Mouse (Mus musculus) heart, embryonic 16.5 days (tissue): Measurements from ENCODE around the gene Mettl21a. TPM values are rescaled to one million over a fixed set of nuclear protein-coding genes. Genes with fewer than 3 reads are reported as not detected.
A peak's percentile ranks its signal among the peaks of the same experiment; 100 is the strongest.
"Not testable (repeated sequence)": the region's sequence is repeated elsewhere in the genome, so short reads cannot be mapped to it uniquely, and the experiment has no call there.

Experiments
- ATAC-seq: fragments of 200-750 bp; cut with Nextera tagmentation; replicated peaks from 2 replicates; pipeline ENCODE4 v1.8.0; 2017; ENCODE audit warnings: moderate number of reproducible peaks; ENCODE audit not compliant: insufficient read depth, low FRiP score; ENCODE audit errors: extremely low read depth
- H3K27ac ChIP-seq: fragments of 300-500 bp; sonication (generic); 2 replicates; pipeline ENCODE4 v1.5.1; 2014; ENCODE audit warnings: mild to moderate bottlenecking, low read length, control low read depth, moderate library complexity
- H3K27me3 ChIP-seq: fragments of 300-500 bp; sonication (generic); 2 replicates; pipeline ENCODE4 v1.6.1; 2014; ENCODE audit warnings: low read length, mixed read lengths; ENCODE audit not compliant: control insufficient read depth, insufficient read depth
- H3K36me3 ChIP-seq: fragments of 300-500 bp; sonication (generic); 2 replicates; pipeline ENCODE4 v1.6.1; 2014; ENCODE audit not compliant: control insufficient read depth, insufficient read depth
- H3K4me1 ChIP-seq: fragments of 300-500 bp; sonication (generic); 2 replicates; pipeline ENCODE4 v1.6.1; 2014; ENCODE audit warnings: low read length, mixed read lengths; ENCODE audit not compliant: control insufficient read depth, insufficient read depth
- H3K4me2 ChIP-seq: fragments of 300-500 bp; sonication (generic); 2 replicates; pipeline ENCODE4 v1.6.1; 2014; ENCODE audit warnings: low read depth, mild to moderate bottlenecking, control low read depth, low read length
- H3K4me3 ChIP-seq: fragments of 300-500 bp; sonication (generic); 2 replicates; pipeline ENCODE4 v1.5.1; 2014; ENCODE audit warnings: mild to moderate bottlenecking, control low read depth, low read length
- H3K9ac ChIP-seq: fragments of 300-500 bp; sonication (generic); 2 replicates; pipeline ENCODE4 v1.6.1; 2014; ENCODE audit warnings: low read length, control low read depth
- H3K9me3 ChIP-seq: fragments of 300-500 bp; sonication (generic); replicated peaks from 2 replicates; pipeline ENCODE4 v1.6.1; 2016; ENCODE audit warnings: low read length; ENCODE audit not compliant: control insufficient read depth
- WGBS: fragments of 180-500 bp; shearing (Covaris S2); extraction: QIAGEN DNeasy Blood & Tissue Kit; methylation state at CpG from one replicate; pipeline ENCODE4 v1.1.7; 2014; 5-methylcytosine and 5-hydroxymethylcytosine counted together
- polyA plus RNA-seq: library from polyadenylated mRNA; unstranded; fragments of >200 nt; fragmentation: Nextera tagmentation; extraction: Ambion mirVana; gene quantifications from 2 replicates; pipeline ENCODE4 v1.2.1, GENCODE M21; 2015

The Mettl21a gene
- polyA plus RNA-seq, 1 experiment from 2014 or later = 14.9 TPM

DNA sequence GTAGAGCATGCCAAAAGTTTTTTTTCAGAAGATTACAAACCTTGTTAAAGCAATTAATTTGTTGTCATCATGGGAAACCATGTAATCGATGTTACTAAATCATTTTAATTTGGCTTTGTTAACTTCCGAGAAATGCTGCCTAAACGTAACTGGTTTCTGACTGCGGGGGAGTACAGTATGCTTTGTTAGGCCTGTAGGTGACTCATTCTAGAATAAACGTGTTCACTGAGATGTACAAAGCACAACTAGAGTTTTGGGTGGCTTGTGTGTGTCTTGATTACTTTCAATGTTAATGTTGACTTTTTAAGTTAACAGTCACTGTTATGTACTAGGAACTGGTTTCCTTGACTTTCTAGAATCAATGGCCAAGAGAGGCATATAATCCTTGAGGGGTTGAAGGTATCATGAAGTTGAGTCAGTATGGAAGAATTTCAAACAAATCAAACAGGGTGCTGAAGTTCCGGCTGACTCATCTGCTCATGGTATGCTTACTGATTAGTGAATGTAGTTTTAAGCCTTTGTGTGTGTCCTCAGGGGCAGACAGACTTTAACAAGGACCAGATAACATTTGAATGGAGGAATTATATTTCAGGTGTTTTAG lies 15.7 kb downstream of the Mettl21a start:
- H3K4me3 ChIP-seq = no peak overlapping the region
- ATAC-seq = no peak
- H3K27ac ChIP-seq = no peak overlapping the region
- peaks cover 18% of the 10 kb centered on the region; the same call in 1 of the 2 replicates for H3K36me3 ChIP-seq
- no peaks in the 10 kb centered on the region for H3K27me3 ChIP-seq
- WGBS = 75% methylated on average over 6 of the region's 6 CpGs
- peaks cover 1% of the 10 kb centered on the region; the same call in 1 of the 2 replicates for H3K4me1 ChIP-seq
- H3K4me2 ChIP-seq = no peak overlapping the region
- H3K9me3 ChIP-seq = no peaks in the 10 kb centered on the region
- no peak overlapping the region for H3K9ac ChIP-seq

GRCm38 (mm10) chr1:64600413-64601077 lies 16.5 kb downstream of the Mettl21a start:
- Histone ChIP-seq H3K4me2 (no peak overlapping the region), H3K4me1 (peaks cover 9% of the 10 kb centered on the region; the same call in 1 of the 2 replicates), H3K27ac (no peak overlapping the region), H3K9me3 (no peaks in the 10 kb centered on the region), H3K27me3 (no peaks in the 10 kb centered on the region), H3K36me3 (peaks cover 18% of the 10 kb centered on the region; the same call in 1 of the 2 replicates), H3K4me3 (no peak overlapping the region), H3K9ac (no peak overlapping the region)
- WGBS = 80% methylated on average over 7 of the region's 7 CpGs
- no peak for ATAC-seq

DNA sequence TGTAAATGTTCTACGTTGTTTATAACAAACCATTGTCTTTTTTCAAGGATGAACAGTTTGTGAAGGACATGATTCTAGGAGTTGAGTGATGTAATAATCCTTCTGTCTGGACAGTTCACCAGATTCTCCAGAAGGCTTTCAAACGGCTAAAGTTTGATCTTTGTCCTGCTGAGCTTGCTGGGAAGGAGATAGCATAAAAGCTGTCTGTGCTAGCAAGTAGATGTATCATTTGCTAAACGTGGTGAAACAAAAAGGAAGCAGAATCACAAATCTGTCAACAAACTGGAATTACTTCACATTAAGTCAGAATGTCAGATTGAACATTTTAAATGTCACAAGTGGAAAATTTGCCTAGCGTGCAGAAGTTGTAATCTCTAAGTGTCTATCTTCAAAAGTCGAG lies 18.1 kb downstream of the Mettl21a start:
- Histone ChIP-seq H3K9ac (no peak overlapping the region), H3K9me3 (no peaks in the 10 kb centered on the region), H3K4me1 (peaks cover 13% of the 10 kb centered on the region), H3K27ac (no peak overlapping the region), H3K4me2 (no peak overlapping the region), H3K27me3 (no peaks in the 10 kb centered on the region), H3K36me3 (peaks cover 12% of the 10 kb centered on the region; the same call in 1 of the 2 replicates), H3K4me3 (no peak overlapping the region)
- WGBS = 44% methylated on average over 5 of the region's 5 CpGs
- ATAC-seq = no peak

DNA sequence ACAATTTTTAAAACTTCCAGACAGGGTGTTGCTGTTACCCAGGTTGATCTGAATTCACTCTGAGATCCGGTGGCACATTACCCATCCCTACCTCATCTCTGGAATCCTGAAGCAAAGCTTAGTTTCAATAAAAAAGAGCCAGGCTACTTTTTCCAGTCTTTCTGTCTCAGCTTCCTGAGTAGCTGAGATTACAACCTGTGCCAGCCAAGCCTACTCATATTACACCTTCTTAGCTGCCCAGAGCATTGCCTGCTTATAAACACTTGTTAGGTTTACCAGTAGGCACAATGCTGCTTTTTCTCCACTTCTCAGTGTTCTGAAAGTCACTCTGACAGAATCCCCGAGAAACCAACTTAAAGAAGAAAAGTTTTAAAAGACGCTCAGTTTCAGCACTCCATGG lies 38.2 kb downstream of the Mettl21a start:
- Histone ChIP-seq H3K9me3 (no peaks in the 10 kb centered on the region), H3K27me3 (no peaks in the 10 kb centered on the region), H3K27ac (no peak overlapping the region), H3K36me3 (peaks cover 29% of the 10 kb centered on the region), H3K4me2 (no peak overlapping the region), H3K4me3 (no peak overlapping the region), H3K4me1 (no peaks in the 10 kb centered on the region), H3K9ac (no peak overlapping the region)
- no peak for ATAC-seq
- 92% methylated on average over 3 of the region's 3 CpGs for WGBS

DNA sequence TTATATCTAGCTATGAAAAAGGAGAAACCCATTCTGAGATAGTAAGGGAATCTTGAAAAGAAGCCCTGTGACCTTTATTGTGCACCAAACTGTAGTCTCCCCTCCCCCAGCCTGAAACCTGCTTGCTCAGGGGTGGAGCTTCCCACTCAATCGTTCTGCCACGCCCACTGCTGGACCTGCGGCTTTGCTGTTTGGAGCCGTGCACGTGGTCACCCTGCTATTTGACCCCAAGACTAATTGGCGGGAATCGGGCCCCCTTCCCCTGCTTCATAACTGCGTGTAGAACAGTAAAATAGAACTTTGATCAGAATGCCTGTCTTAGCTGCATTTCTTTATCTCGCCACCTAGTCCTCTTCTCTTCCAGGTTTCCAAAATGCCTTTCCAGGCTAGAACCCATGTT lies 39.1 kb downstream of the Mettl21a start:
- not testable (repeated sequence) for H3K4me2 ChIP-seq, ATAC-seq

DNA sequence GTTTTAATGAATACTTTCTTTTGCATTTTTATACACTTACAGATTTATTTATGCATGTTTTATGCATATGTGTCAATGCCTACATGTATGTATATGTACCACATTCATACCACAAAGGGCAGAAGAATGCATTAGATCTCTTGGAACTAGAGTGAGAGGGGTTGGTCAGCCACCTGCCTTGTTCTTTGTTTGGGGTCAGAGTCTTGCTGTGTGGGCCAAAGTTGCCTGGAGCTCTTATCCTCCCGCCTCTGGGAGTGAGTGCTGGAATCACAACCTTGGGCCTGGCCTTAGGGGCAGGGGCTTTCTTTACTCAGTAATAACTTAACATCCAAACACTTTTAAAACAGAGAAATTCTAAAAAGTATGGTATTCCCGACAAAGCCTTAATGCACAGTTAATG lies 40.3 kb downstream of the Mettl21a start:
- H3K27me3 ChIP-seq = no peaks in the 10 kb centered on the region
- peaks cover 25% of the 10 kb centered on the region for H3K36me3 ChIP-seq
- no peak overlapping the region for H3K4me3 ChIP-seq
- H3K4me1 ChIP-seq = no peaks in the 10 kb centered on the region
- 85% methylated on average over 2 of the region's 2 CpGs for WGBS
- ATAC-seq = no peak
- no peaks in the 10 kb centered on the region for H3K9me3 ChIP-seq
- no peak overlapping the region for H3K4me2 ChIP-seq
- H3K9ac ChIP-seq = no peak overlapping the region
- no peak overlapping the region for H3K27ac ChIP-seq

More for the DNA sequence above, 39.1 kb downstream of the Mettl21a start:
- H3K9ac ChIP-seq, H3K4me3 ChIP-seq, H3K27ac ChIP-seq, H3K27me3 ChIP-seq, H3K4me1 ChIP-seq, H3K9me3 ChIP-seq: not testable (repeated sequence)
- WGBS = 72% methylated on average over 9 of the region's 9 CpGs
- H3K36me3 ChIP-seq = peaks cover 29% of the 10 kb centered on the region

DNA sequence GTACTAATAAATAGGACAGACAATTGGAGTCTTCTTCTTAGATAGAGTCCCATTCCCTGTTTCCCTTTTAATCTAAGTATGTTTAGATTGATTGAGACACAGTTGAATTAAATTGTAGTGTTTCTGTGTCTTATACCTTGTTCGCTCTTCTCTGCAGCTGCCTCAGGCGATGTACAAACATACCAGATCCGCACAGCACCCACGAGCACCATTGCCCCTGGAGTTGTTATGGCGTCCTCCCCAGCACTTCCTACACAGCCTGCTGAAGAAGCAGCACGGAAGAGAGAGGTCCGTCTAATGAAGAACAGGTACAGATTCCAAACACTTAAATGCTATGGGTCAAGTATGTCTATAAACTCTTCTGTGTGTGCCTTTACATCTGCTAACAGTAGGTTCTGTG lies 41.0 kb downstream of the Mettl21a start:
- Histone ChIP-seq H3K4me1 (no peaks in the 10 kb centered on the region), H3K4me2 (no peak overlapping the region), H3K27ac (no peak overlapping the region), H3K4me3 (no peak overlapping the region), H3K9ac (no peak overlapping the region), H3K9me3 (no peaks in the 10 kb centered on the region), H3K27me3 (no peaks in the 10 kb centered on the region), H3K36me3 (peaks cover 24% of the 10 kb centered on the region)
- WGBS = 92% methylated on average over 7 of the region's 7 CpGs
- no peak for ATAC-seq

GRCm38 (mm10) chr1:64568206-64568605 lies 48.8 kb downstream of the Mettl21a start:
- no peaks in the 10 kb centered on the region for H3K4me1 ChIP-seq
- H3K9me3 ChIP-seq = no peaks in the 10 kb centered on the region
- no peak overlapping the region for H3K9ac ChIP-seq
- peaks cover 19% of the 10 kb centered on the region for H3K36me3 ChIP-seq
- no peak overlapping the region for H3K27ac ChIP-seq
- H3K4me2 ChIP-seq = no peak overlapping the region
- H3K4me3 ChIP-seq = no peak overlapping the region
- H3K27me3 ChIP-seq = no peaks in the 10 kb centered on the region
- ATAC-seq = no peak

DNA sequence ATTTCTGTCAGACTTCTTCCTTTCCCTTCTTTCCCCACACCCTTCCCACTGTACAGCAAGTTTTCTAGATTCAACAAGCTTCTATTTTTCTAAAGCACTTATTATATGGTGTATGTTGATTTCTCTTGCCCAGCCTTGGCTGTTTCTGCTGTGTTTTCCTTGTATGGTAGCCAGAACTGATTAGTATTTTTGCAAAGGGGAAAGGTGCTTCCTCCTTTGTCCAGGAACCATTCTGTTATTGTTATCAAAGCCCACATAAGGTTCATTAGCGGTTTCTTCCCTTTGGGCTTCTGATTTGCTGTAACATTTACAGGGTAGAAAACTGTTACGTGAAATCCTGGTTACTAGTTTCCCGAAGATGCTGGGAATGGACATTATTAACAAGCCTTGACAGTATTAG lies 56.9 kb downstream of the Mettl21a start:
- ATAC-seq = no peak
- H3K27ac ChIP-seq = peak overlapping the region; percentile 23; the same call in 1 of the 2 replicates

More for the DNA sequence above, 56.9 kb downstream of the Mettl21a start:
- no peaks in the 10 kb centered on the region for H3K27me3 ChIP-seq
- no peak overlapping the region for H3K9ac ChIP-seq
- no peak overlapping the region for H3K4me2 ChIP-seq
- peaks cover 8% of the 10 kb centered on the region for H3K36me3 ChIP-seq
- H3K9me3 ChIP-seq = no peaks in the 10 kb centered on the region
- H3K4me3 ChIP-seq = no peak overlapping the region
- no peaks in the 10 kb centered on the region for H3K4me1 ChIP-seq
- WGBS = 86% methylated on average over 3 of the region's 3 CpGs
